Mouse (Mus musculus) hematopoietic multipotent progenitor cell, adult 10-12 weeks (in vitro differentiated cells): ENCODE measurements around the gene Ccdc3. TPM values are rescaled to one million over a fixed set of nuclear protein-coding genes. Genes with fewer than 3 reads are reported as not detected.

Experiments used
- polyA plus RNA-seq: library from polyadenylated mRNA; stranded (reverse); fragments of >175 nt; gene quantifications from 2 replicates; pipeline ENCODE4 v1.2.3, GENCODE M21; 2012; ENCODE audit warnings: low replicate concordance

Gene Ccdc3
- not detected in 2 replicates for polyA plus RNA-seq

GRCm38 (mm10) chr2:5137500-5138286 lies at the start of gene Ccdc3:
Gene Ccdc3 (plus strand): TSS chr2:5137776.

Other genes starting within 250 kb of the Ccdc3 start
- 10.7 and 29.0 TPM in 2 replicates for gene Phyh, start 218.8 kb upstream of the Ccdc3 start, polyA plus RNA-seq
- not detected in 2 replicates for gene Ucma, start 161.7 kb upstream of the Ccdc3 start, polyA plus RNA-seq
- gene Mcm10, start 125.0 kb upstream of the Ccdc3 start, polyA plus RNA-seq = 1.00 and 4.9 TPM in 2 replicates
- 4.8 and 7.6 TPM in 2 replicates for gene Optn, start 73.7 kb upstream of the Ccdc3 start, polyA plus RNA-seq